Mouse (Mus musculus) right cerebral cortex, postnatal 36 days (tissue): ENCODE data around the gene Sgms2.

Experiments
- DNase-seq, 2 experiments: peaks; one replicate each; pipeline ENCODE4 v3.0.0; 2022; ENCODE audit warnings: low spot score in 2 of 2, mixed read lengths in 1 of 2

Gene Sgms2

GRCm38 (mm10) chr3:131491361-131491925 lies at the start of gene Sgms2:
Sgms2 (minus strand) TSS chr3:131491411.
- no peak for DNase-seq

GRCm38 (mm10) chr3:131525229-131525628 lies 34.0 kb upstream of the Sgms2 start:
- DNase-seq, result no peak

- peak in 1 of 2 experiments; percentile 12 for DNase-seq
Observed at GRCm38 (mm10) chr3:131524779-131525178, 33.6 kb upstream of the Sgms2 start.

GRCm38 (mm10) chr3:131524210-131524609 lies 33.0 kb upstream of the Sgms2 start:
- no peak for DNase-seq

- DNase-seq, result no peak
Observed at GRCm38 (mm10) chr3:131523749-131524148, 32.5 kb upstream of the Sgms2 start.

GRCm38 (mm10) chr3:131522243-131522642 lies 31.0 kb upstream of the Sgms2 start:
- no peak for DNase-seq

GRCm38 (mm10) chr3:131521206-131521605 lies 30.0 kb upstream of the Sgms2 start:
- no peak for DNase-seq

GRCm38 (mm10) chr3:131517756-131518155 lies 26.5 kb upstream of the Sgms2 start:
- DNase-seq, result no peak

GRCm38 (mm10) chr3:131516332-131516999 lies 25.3 kb upstream of the Sgms2 start:
- no peak for DNase-seq

- DNase-seq, result no peak
Observed at GRCm38 (mm10) chr3:131511616-131512015, 20.4 kb upstream of the Sgms2 start.

- no peak for DNase-seq
Observed at GRCm38 (mm10) chr3:131508024-131508423, 16.8 kb upstream of the Sgms2 start.

- DNase-seq, result no peak
Observed at GRCm38 (mm10) chr3:131504595-131505223, 13.5 kb upstream of the Sgms2 start.

GRCm38 (mm10) chr3:131501677-131502370 lies 10.6 kb upstream of the Sgms2 start:
- DNase-seq, result no peak

- DNase-seq, result no peak
Observed at GRCm38 (mm10) chr3:131499651-131500050, 8.4 kb upstream of the Sgms2 start.

- no peak for DNase-seq
Observed at GRCm38 (mm10) chr3:131496506-131497122, 5.4 kb upstream of the Sgms2 start.

- no peak for DNase-seq
Observed at GRCm38 (mm10) chr3:131495076-131495475, 3.9 kb upstream of the Sgms2 start.

- DNase-seq, result no peak
Observed at GRCm38 (mm10) chr3:131493194-131493593, 2.0 kb upstream of the Sgms2 start.

- no peak for DNase-seq
Observed at GRCm38 (mm10) chr3:131491980-131492379, 769 bp upstream of the Sgms2 start.

- DNase-seq, result peak; percentile 5 to 22
Observed at GRCm38 (mm10) chr3:131490143-131490908, 885 bp downstream of the Sgms2 start.

- peak in 1 of 2 experiments; percentile 8 for DNase-seq
Observed at GRCm38 (mm10) chr3:131489657-131490142, 1.5 kb downstream of the Sgms2 start.

- no peak for DNase-seq
Observed at GRCm38 (mm10) chr3:131488969-131489368, 2.2 kb downstream of the Sgms2 start.
